Mouse (Mus musculus) bone marrow macrophage, adult 2 months (primary cell): ENCODE results near the gene Pex11a.

ENCODE experiments used
- CTCF ChIP-seq: IDR thresholded peaks from 2 replicates; pipeline ENCODE4 v1.5.1; 2012; ENCODE audit warnings: low read depth, mild to moderate bottlenecking, low read length, moderate library complexity
- POLR2A ChIP-seq: IDR thresholded peaks from 2 replicates; pipeline ENCODE4 v1.6.1; 2012; ENCODE audit warnings: mild to moderate bottlenecking, low read depth, low read length, borderline replicate concordance

DNA sequence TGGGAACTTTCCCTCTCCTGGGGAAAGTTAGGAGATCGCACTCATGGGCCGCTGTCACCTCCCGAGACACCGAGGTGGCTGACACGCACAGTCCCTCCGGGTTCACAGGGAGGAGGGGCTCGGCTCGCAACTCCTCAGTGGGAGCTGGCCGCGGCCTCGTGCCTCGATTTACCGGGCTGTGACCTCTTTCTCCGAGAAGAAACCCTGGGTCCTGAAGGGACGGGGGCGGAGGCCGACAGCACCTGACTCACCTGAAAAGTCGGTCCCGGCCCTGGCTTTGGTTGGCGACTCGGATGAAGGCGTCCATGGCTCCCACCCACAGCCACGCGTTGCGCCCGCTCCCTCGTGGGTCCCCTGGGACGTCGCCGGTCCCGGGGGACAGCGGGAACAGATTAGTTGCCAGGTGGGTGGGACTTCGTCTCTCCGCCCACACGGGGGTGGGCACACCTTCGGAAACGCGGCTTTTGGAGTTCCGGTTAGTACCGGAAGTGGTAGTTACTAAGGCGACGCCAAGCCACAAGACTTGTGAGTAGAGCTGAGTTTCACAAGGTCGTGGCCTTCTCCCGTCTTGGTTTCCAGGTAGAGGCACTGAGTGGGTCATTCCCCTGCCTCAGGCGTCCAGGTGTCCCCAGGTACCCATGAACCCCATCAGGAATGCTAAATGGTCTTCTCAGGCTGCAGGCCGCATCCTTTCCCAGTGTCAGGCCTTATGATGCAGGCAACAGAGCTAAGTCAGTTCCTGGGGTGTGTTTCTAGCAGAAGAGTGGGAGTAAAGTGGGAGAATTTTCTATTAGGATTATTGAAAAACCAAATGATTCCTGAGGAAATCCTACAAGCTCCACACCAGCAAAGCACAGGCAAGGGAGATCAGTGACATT, at the start of gene Pex11a, which contains the start of gene Wdr93:
- TF ChIP-seq CTCF (no peak), POLR2A (no peak)
